Mouse (Mus musculus) limb, embryonic 12.5 days (tissue): Measurements from ENCODE around the gene Rpl27. TPM values are rescaled to one million over a fixed set of nuclear protein-coding genes. Genes with fewer than 3 reads are reported as not detected.
A peak's percentile ranks its signal among the peaks of the same experiment; 100 is the strongest.
"Not testable (repeated sequence)": the region's sequence is repeated elsewhere in the genome, so short reads cannot be mapped to it uniquely, and the experiment has no call there.

Experiments
- ATAC-seq: fragments of 200-750 bp; cut with Nextera tagmentation; 2 replicates; pipeline ENCODE4 v1.8.0; 2017; ENCODE audit warnings: low read depth, moderate TSS enrichment; ENCODE audit not compliant: insufficient number of reproducible peaks, insufficient read depth, low FRiP score, low TSS enrichment
- H3K27ac ChIP-seq: fragments of 300-500 bp; sonication (generic); 2 replicates; pipeline ENCODE4 v1.5.1; 2016; ENCODE audit warnings: mild to moderate bottlenecking, moderate library complexity
- H3K27me3 ChIP-seq: fragments of 300-500 bp; sonication (generic); 2 replicates; pipeline ENCODE4 v1.6.1; 2016; ENCODE audit warnings: mild to moderate bottlenecking, moderate library complexity
- H3K36me3 ChIP-seq: fragments of 300-500 bp; sonication (generic); 2 replicates; pipeline ENCODE4 v1.6.1; 2016; ENCODE audit warnings: mild to moderate bottlenecking, moderate library complexity
- H3K4me1 ChIP-seq: fragments of 300-500 bp; sonication (generic); replicated peaks from 2 replicates; pipeline ENCODE4 v1.6.1; 2016
- H3K4me2 ChIP-seq: fragments of 300-500 bp; sonication (generic); 2 replicates; pipeline ENCODE4 v1.6.1; 2016; ENCODE audit warnings: mild to moderate bottlenecking, moderate library complexity
- H3K4me3 ChIP-seq: fragments of 300-500 bp; sonication (generic); replicated peaks from 2 replicates; pipeline ENCODE4 v1.5.1; 2016; ENCODE audit warnings: mild to moderate bottlenecking
- H3K9ac ChIP-seq: fragments of 300-500 bp; sonication (generic); replicated peaks from 2 replicates; pipeline ENCODE4 v1.6.1; 2016; ENCODE audit warnings: mild to moderate bottlenecking, moderate library complexity
- H3K9me3 ChIP-seq: fragments of 300-500 bp; sonication (generic); 2 replicates; pipeline ENCODE4 v1.6.1; 2016; ENCODE audit warnings: mild to moderate bottlenecking, moderate library complexity
- WGBS: fragments of 180-500 bp; shearing (Covaris S2); methylation state at CpG from one replicate; pipeline ENCODE4 v1.1.7; 2016; 5-methylcytosine and 5-hydroxymethylcytosine counted together
- polyA plus RNA-seq: library from polyadenylated mRNA; unstranded; fragments of >200 nt; fragmentation: Nextera tagmentation; extraction: Ambion mirVana; gene quantifications from 2 replicates; pipeline ENCODE4 v1.2.1, GENCODE M21; 2016

Gene Rpl27
- polyA plus RNA-seq, 1 experiment from 2014 or later = 394 TPM

DNA sequence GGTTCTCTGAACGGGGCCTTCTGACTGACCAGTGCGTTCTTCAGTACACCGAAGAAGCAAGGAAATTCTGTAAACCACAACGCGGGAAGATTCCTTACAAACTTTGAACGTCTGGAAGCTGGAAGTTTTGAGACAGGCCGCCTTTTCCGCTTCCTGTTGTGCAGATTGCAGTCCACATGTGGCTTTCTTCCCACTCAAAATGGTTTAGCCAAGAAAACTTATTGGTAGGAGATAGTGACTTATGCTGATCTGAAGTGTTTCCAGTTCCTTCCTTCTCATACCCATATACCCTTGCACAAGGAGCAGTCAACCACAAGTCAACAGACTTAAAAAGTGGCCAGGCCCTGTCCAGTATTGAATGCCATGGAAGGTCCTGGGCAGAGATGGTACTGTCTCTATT is 15.9 kb upstream of the Rpl27 start:
- WGBS = 68% methylated on average over 8 of the region's 8 CpGs
- ATAC-seq = no peak
- H3K36me3 ChIP-seq = peaks cover 19% of the 10 kb centered on the region
- H3K9ac ChIP-seq = peak overlapping the region; percentile 78
- H3K4me1 ChIP-seq = peaks cover 29% of the 10 kb centered on the region
- peak overlapping the region; percentile 97 for H3K4me3 ChIP-seq
- H3K27ac ChIP-seq = no peak overlapping the region
- H3K4me2 ChIP-seq = peak overlapping the region; percentile 95
- H3K9me3 ChIP-seq = no peaks in the 10 kb centered on the region
- no peaks in the 10 kb centered on the region for H3K27me3 ChIP-seq

DNA sequence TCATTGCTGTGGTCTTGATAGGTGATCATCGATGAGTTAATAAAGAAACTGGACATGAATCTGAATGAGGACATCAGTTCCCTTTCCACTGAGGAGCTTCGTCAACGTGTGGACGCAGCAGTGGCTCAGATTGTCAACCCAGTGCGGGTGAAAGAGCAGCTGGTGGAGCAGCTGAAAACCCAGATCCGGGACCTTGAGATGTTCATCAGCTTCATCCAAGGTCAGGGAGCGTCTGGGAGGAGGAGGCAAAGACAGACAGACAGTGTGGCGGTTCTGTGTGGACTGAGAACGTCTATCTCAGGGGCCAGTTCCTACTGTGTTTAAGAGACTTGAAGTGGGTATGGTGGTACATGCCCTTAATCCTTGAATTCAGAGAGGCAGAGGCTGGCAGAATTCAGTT is 10.8 kb upstream of the Rpl27 start:
- H3K27me3 ChIP-seq = no peaks in the 10 kb centered on the region
- H3K36me3 ChIP-seq = peaks cover 64% of the 10 kb centered on the region
- H3K9me3 ChIP-seq = no peaks in the 10 kb centered on the region
- 93% methylated on average over 9 of the region's 9 CpGs for WGBS
- no peak overlapping the region for H3K9ac ChIP-seq
- H3K4me3 ChIP-seq = no peak overlapping the region
- H3K4me1 ChIP-seq = peaks cover 7% of the 10 kb centered on the region
- no peak overlapping the region for H3K27ac ChIP-seq
- ATAC-seq = no peak
- H3K4me2 ChIP-seq = no peak overlapping the region

DNA sequence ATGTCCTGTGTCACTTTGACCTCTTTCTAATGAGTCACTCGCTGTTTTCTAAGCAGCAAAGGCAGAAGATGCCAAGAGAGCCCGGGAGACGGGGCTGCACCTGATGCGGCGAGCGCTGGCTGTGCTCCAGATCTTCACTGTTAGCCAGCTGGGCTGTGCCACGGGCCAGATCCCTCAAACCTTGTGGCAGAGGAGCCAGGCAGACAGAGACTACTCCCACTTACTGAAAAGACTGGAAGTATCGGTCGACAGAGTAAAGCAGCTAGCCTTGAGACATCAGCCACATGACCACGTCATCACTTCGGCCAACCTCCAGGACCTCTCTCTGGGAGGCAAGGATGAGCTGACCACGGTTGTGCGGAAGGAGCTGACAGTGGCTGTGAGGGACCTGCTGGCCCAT is 8.7 kb upstream of the Rpl27 start:
- Histone ChIP-seq H3K27ac (no peak overlapping the region), H3K4me1 (no peaks in the 10 kb centered on the region), H3K9ac (no peak overlapping the region), H3K4me2 (no peak overlapping the region), H3K27me3 (no peaks in the 10 kb centered on the region), H3K9me3 (no peaks in the 10 kb centered on the region), H3K4me3 (no peak overlapping the region), H3K36me3 (peaks cover 64% of the 10 kb centered on the region)
- ATAC-seq = no peak
- 91% methylated on average over 13 of the region's 13 CpGs for WGBS

DNA sequence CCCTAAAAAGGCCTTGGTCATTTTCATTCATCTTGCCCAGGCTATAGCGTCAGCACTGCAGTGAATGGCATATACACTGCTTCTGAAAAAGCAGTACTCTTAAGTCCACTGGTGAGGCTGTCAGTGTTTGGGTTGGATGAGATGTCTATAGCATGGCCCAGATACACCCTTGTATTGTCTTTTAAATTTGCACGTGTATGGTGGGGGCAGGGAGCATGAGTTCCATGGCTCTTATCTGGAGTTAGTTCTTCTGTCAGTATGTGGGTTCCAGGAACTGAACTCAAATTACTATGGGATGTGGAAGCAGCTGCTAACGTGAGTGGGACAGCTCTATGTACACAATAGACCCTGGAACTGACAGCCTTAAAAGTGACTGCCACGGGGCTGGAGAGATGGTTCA is 6.3 kb upstream of the Rpl27 start:
- Histone ChIP-seq H3K4me1 (no peaks in the 10 kb centered on the region), H3K27me3 (no peaks in the 10 kb centered on the region), H3K9me3 (no peaks in the 10 kb centered on the region), H3K4me3 (no peak overlapping the region), H3K4me2 (no peak overlapping the region), H3K27ac (no peak overlapping the region), H3K9ac (no peak overlapping the region), H3K36me3 (peaks cover 49% of the 10 kb centered on the region)
- ATAC-seq = no peak
- 85% methylated on average over 4 of the region's 4 CpGs for WGBS

DNA sequence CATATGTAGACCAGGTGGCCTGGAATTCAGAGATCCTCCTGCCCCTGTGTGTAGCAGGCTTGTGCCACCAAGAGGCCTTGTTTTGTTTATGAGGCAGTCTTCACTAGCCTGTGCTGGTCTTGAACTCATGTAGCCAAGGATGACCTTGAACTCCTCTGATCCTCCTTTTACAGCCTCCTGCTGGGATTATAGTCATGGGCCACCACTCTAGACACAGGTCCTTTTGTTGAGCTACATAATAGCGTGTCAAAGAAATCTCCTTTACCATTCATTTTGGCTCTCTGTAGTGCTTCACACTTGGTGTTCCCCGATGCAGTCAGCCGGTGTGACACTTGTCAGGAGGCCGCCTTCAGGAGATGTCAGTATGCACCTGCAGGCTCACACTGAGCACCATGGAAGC is 5.2 kb upstream of the Rpl27 start:
- Histone ChIP-seq H3K27me3 (no peaks in the 10 kb centered on the region), H3K4me2 (no peak overlapping the region), H3K27ac (no peak overlapping the region), H3K9me3 (no peaks in the 10 kb centered on the region), H3K4me3 (no peak overlapping the region), H3K4me1 (no peaks in the 10 kb centered on the region), H3K36me3 (peaks cover 38% of the 10 kb centered on the region), H3K9ac (no peak overlapping the region)
- ATAC-seq = no peak
- WGBS = 79% methylated on average over 4 of the region's 4 CpGs

DNA sequence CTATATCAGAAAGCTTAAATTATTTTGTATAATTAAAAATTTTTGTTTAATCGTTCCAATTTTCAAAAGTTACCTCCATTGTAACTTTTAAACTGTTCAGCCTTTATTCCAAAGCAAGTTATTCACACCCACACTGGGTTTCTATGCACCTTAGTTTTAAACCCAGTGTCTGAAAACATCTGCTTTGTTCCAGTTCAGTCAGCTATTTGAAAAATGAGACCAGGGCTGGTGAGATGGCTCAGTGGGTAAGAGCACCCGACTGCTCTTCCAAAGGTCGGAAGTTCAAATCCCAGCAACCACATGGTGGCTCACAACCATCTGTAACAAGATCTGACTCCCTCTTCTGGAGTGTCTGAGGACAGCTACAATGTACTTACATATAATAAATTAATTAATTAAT is 4.1 kb upstream of the Rpl27 start:
- peaks cover 31% of the 10 kb centered on the region for H3K36me3 ChIP-seq
- H3K4me2 ChIP-seq, ATAC-seq, H3K4me3 ChIP-seq, H3K9ac ChIP-seq, H3K4me1 ChIP-seq, H3K9me3 ChIP-seq, H3K27ac ChIP-seq, H3K27me3 ChIP-seq: not testable (repeated sequence)
- WGBS = 57% methylated on average over 3 of the region's 3 CpGs

DNA sequence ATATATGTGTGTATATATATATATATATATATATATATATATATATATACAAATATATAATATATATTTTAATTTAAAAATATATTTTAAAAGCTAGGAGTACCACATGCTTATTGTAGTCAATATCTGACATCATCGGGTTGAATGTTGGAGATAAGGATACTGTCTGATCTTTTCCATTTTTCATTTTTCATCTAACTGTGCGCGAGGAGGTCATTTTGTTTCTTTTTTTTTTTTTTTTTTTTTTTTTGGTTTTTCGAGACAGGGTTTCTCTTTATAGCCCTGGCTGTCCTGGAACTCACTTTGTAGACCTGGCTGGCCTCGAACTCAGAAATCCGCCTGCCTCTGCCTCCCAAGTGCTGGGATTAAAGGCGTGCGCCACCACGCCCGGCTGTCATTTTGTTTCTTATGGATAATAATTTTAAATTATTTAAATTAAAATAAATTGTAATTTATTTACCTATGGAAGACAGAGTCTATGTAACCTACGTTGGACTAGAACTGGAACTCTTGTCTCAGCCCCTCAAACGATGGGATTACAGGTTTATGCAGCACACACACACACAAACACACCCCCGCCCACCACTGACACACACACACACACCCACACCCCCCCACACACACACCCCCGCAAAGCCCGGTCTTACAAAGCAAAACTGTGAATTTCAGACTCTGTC is 510 bp upstream of the Rpl27 start:
- H3K27me3 ChIP-seq, H3K27ac ChIP-seq, H3K9ac ChIP-seq, H3K9me3 ChIP-seq, ATAC-seq: not testable (repeated sequence)
- peak overlapping the region; percentile 69 for H3K4me3 ChIP-seq
- peak overlapping the region; percentile 92 for H3K4me2 ChIP-seq
- WGBS = 40% methylated on average over 14 of the region's 15 CpGs
- peaks cover 18% of the 10 kb centered on the region for H3K4me1 ChIP-seq
- H3K36me3 ChIP-seq = peaks cover 29% of the 10 kb centered on the region

DNA sequence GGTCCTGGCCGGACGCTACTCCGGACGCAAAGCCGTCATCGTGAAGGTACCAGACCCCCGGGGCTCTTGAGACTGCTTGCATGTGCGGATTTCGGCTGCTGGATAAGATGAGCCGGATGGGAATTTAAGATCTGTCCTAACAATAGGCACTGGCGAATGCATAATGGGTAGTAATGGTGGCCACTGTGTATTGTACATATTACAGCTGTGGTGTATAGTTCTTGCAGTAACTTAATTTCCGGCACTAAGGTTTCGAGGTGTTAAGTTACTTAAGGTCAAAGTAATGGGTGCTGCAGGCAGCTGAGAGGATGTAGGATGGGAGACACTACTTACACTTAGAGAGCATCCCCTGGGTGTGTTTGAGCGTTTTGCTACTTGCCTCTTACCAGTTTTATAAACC is 662 bp downstream of the Rpl27 start:
- no peak for ATAC-seq
- 1% methylated on average over 14 of the region's 14 CpGs for WGBS

DNA sequence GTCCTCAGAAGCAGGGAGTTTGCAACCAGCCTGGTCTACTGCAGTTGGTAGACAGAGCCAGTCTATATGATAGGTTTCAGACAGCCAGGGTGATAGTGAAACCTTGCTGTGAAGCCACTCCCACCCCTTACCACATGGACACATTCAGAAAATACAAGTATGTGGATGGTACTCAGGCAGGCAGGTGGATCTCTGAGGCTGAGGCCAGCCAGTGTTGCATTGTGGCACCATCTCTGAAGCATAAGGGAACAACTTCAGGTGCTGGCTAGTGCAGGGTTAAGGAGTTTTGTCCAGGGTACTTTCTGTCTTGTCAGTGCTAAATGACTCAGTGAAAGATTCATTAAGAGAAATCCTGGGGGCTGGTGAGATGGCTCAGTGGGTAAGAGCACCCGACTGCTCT is 4.2 kb downstream of the Rpl27 start:
- no peak overlapping the region for H3K4me2 ChIP-seq
- no peak overlapping the region for H3K4me3 ChIP-seq
- H3K27ac ChIP-seq = no peak overlapping the region
- H3K4me1 ChIP-seq = peaks cover 18% of the 10 kb centered on the region
- no peak for ATAC-seq
- 96% methylated on average over 1 of the region's 1 CpGs for WGBS
- peaks cover 32% of the 10 kb centered on the region for H3K36me3 ChIP-seq
- no peaks in the 10 kb centered on the region for H3K27me3 ChIP-seq
- H3K9me3 ChIP-seq = no peaks in the 10 kb centered on the region
- H3K9ac ChIP-seq = no peak overlapping the region

More for the DNA sequence above, 662 bp downstream of the Rpl27 start:
- H3K9me3 ChIP-seq = no peaks in the 10 kb centered on the region
- peaks cover 32% of the 10 kb centered on the region for H3K36me3 ChIP-seq
- H3K4me1 ChIP-seq = peaks cover 18% of the 10 kb centered on the region
- H3K4me3 ChIP-seq = peak overlapping the region; percentile 69
- H3K27ac ChIP-seq = peak overlapping the region; percentile 95
- H3K27me3 ChIP-seq = no peaks in the 10 kb centered on the region
- H3K9ac ChIP-seq = peak overlapping the region; percentile 85
- peak overlapping the region; percentile 92 for H3K4me2 ChIP-seq

DNA sequence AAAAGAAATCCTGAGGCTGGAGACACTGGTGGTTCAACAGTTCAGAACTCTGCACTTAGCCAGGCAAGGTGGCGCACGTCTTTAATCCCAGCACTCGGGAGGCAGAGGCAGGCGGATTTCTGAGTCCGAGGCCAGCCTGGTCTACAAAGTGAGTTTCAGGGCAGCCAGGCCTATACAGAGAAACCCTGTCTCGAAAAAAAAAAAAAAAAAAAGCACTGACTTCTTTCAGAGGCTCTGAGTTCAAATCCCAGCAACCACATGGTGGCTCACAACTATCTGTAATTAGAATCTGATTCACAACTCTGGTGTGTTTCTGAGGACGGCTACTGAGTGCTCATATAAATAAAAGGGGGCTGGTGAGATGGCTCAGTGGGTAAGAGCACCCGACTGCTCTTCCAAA is 4.8 kb downstream of the Rpl27 start:
- H3K27ac ChIP-seq, ATAC-seq, H3K9me3 ChIP-seq, H3K4me3 ChIP-seq, H3K27me3 ChIP-seq, H3K4me2 ChIP-seq, H3K9ac ChIP-seq: not testable (repeated sequence)
- H3K4me1 ChIP-seq = peaks cover 18% of the 10 kb centered on the region
- 91% methylated on average over 8 of the region's 8 CpGs for WGBS
- H3K36me3 ChIP-seq = peaks cover 32% of the 10 kb centered on the region

DNA sequence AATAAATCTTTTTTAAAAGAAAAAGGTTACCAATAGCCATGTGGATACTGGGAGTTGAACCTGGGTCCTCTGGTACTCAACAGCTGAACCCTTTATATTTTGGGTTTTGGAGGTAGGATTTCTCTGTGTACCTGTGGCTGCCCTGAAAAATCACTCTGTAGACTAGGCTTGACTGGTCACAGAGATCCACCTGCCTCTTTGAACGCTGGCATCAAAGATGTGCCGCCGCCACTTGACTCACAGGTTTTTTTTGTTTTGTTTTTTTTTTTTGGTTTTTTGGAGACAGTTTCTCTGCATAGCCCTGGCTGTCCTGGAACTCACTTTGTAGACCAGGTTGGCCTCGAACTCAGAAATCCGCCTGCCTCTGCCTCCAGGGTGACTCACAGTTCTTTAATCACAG is 5.7 kb downstream of the Rpl27 start:
- peak overlapping the region; percentile 33; the same call in 1 of the 2 replicates for H3K4me3 ChIP-seq
- H3K4me1 ChIP-seq = peaks cover 18% of the 10 kb centered on the region
- peak overlapping the region; percentile 39 for H3K4me2 ChIP-seq
- H3K27me3 ChIP-seq = no peaks in the 10 kb centered on the region
- 0 out of 2 replicates have a peak overlapping the region, but pooled peaks have one; percentile 35 for H3K9ac ChIP-seq
- no peak overlapping the region for H3K27ac ChIP-seq
- no peak for ATAC-seq
- peaks cover 32% of the 10 kb centered on the region for H3K36me3 ChIP-seq
- 85% methylated on average over 5 of the region's 5 CpGs for WGBS
- no peaks in the 10 kb centered on the region for H3K9me3 ChIP-seq

DNA sequence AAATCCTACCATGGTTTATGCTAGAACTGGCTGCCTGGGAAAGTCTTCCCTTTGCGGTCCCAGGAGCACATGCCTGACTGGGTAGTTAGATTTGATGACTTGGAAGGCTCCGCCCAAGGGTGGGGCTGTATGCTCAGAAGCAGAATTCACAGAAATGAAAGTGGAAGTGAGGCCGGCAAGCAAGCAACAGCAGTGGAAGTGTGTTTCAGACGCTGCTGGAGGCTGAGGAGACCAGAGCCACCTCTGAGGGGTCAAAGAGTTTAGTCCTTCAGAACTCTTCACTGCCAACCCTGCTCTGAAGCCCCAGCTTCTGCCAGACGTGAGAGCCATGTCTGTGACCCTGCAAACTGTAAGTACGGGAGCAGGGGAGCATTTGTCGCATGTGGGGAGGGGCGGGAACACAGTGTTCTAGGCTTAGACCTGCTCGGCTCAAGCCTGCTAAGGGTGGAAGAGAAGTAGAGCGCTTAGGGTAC is 6.2 kb downstream of the Rpl27 start, which contains the start of gene Ifi35:
Gene Ifi35, plus strand, starts transcription at position 134 of the 473 bp plus-strand sequence.
- Histone ChIP-seq H3K27ac (peak within 1 kb of the TSS; percentile 62), H3K9me3 (0 out of 2 replicates have a peak, but pooled peaks cover under 1% of the 10 kb centered on the region), H3K36me3 (peaks cover 32% of the 10 kb centered on the region), H3K4me1 (peaks cover 15% of the 10 kb centered on the region), H3K4me2 (peak within 1 kb of the TSS; percentile 39), H3K4me3 (peak within 1 kb of the TSS; percentile 33), H3K9ac (peak within 1 kb of the TSS; percentile 35), H3K27me3 (no peaks in the 10 kb centered on the region)
- WGBS = 26% methylated on average over 10 of the region's 10 CpGs
- peak; percentile 21; the same call in 1 of the 2 replicates for ATAC-seq
